Mouse (Mus musculus): ENCODE data around the gene 4930467E23Rik. TPM values are rescaled to one million over a fixed set of nuclear protein-coding genes. Genes with fewer than 3 reads are reported as not detected.

Gene 4930467E23Rik
- not detected in 2 replicates for polyA plus RNA-seq (2012; rRNA removed; ENCODE audit: low replicate concordance)

GRCm38 (mm10) chr8:19729276-19729675 lies at the start of gene 4930467E23Rik:
4930467E23Rik (plus strand) TSS chr8:19729576.

Other genes with a start within 250 kb of the 4930467E23Rik start
- gene Defb7, start 234.5 kb upstream of the 4930467E23Rik start, polyA plus RNA-seq (2012; rRNA removed; ENCODE audit: low replicate concordance), result not detected in 2 replicates
- gene Gm31371, start 173.8 kb downstream of the 4930467E23Rik start, polyA plus RNA-seq (2012; rRNA removed; ENCODE audit: low replicate concordance), result 0.07 and 0.23 TPM in 2 replicates

Data from mammary gland, adult 2 months (tissue).